ENCODE assay signal across 8 mouse cellular contexts in genomic region chr7:121033856-121034652, GRCm38 (mm10). TPM values are rescaled to one million over a fixed set of nuclear protein-coding genes. Genes with fewer than 3 reads are reported as not detected.
DNase-seq lines count a peak whose midpoint lies in the region; ATAC-seq and TF ChIP-seq lines count a peak whose summit lies in the region.

Gene Mettl9, plus strand, starts transcription at chr7:121034445.

- peak within 1 kb of the TSS; percentile 99 for H3K4me3 ChIP-seq in hindbrain, embryonic 14.5 days (replicated peaks; ENCODE audit: low read length)

- H3K4me2 ChIP-seq in hindbrain, embryonic 14.5 days (replicated peaks), result peak within 1 kb of the TSS; percentile 79

- H3K27me3 ChIP-seq in Patski, result no peaks in the 10 kb centered on the region
- 0 out of 2 replicates have a peak, but pooled peaks cover 3% of the 10 kb centered on the region for H3K27me3 ChIP-seq in hindbrain, embryonic 14.5 days (ENCODE audit: control insufficient read depth, insufficient read depth, low read length)

- WGBS in hindbrain, embryonic 14.5 days, result 2% methylated on average over 41 of the region's 43 CpGs

- no peaks in the 10 kb centered on the region for H3K36me3 ChIP-seq in hindbrain, embryonic 14.5 days (replicated peaks; ENCODE audit: control insufficient read depth, insufficient read depth)

- ATAC-seq in Patski, result peak; percentile 88
- ATAC-seq in hindbrain, embryonic 14.5 days (ENCODE audit: low FRiP score), result peak; percentile 98

- peak within 1 kb of the TSS; percentile 99 for H3K9ac ChIP-seq in hindbrain, embryonic 14.5 days

- no peak for DNase-seq in Patski (ENCODE audit: low read depth, low spot score)
- peak; percentile 98 for DNase-seq in cerebellum, postnatal 14 days
- peak; percentile 83 to 85 for DNase-seq in frontal cortex, postnatal 25 days (ENCODE audit: low spot score in 2 of 2)
- DNase-seq in hindbrain, embryonic 14.5 days (ENCODE audit: low spot score), result peak; percentile 96
- peak; percentile 91 to 92 for DNase-seq in layer of hippocampus, postnatal 36 days
- DNase-seq in lung, postnatal 36 days, result peak; percentile 94
- peak; percentile 99 for DNase-seq in retina, postnatal 1 day
- peak; percentile 87 to 91 for DNase-seq in urinary bladder, adult 18-20 months (ENCODE audit: low spot score in 2 of 2)

- CTCF ChIA-PET in Patski (lab: Charles Lee), result interaction anchor here (1.0 to 1.4 kb wide), 4 partner anchors 20 to 73 kb away, joined by 3 to 4 read pairs (median 3); no protein-coding TSS in a partner anchor

- no peaks in the 10 kb centered on the region for H3K9me3 ChIP-seq in hindbrain, embryonic 14.5 days (ENCODE audit: control insufficient read depth, low read length)

- H3K4me1 ChIP-seq in hindbrain, embryonic 14.5 days (replicated peaks; ENCODE audit: control insufficient read depth, insufficient read depth, low read length), result peaks cover 23% of the 10 kb centered on the region

- H3K27ac ChIP-seq in hindbrain, embryonic 14.5 days, result peak within 1 kb of the TSS; percentile 99

- in situ Hi-C loops in Patski (cut with MboI; ENCODE audit: low pct_unique_long_range_greater_than_20kb), result loop anchor here (5.0 to 25.0 kb wide), 2 partner anchors 47 to 903 kb away; no protein-coding TSS in a partner anchor

- no peak for TF ChIP-seq CTCF in Patski (IDR thresholded peaks at IDR 0.05)

- POLR2A ChIA-PET in Patski (lab: Charles Lee), result interaction anchor here (1.2 kb wide), 1 partner anchor 12 kb away, joined by 7 read pairs; no protein-coding TSS in a partner anchor

RNA-seq across cellular contexts. Expression of gene Mettl9, which starts in this region (rescaled TPM):
- 145 TPM for polyA plus RNA-seq in Patski (2021)
- polyA plus RNA-seq in hindbrain, embryonic 14.5 days (2014; fragmentation: Nextera tagmentation; extraction: Ambion mirVana), result 203 and 209 TPM in 2 replicates
- total RNA-seq in layer of hippocampus, postnatal 36 days (2021), result 10 to 100 TPM; 79.8 to 85.9 TPM
